Mouse (Mus musculus): ENCODE data around the gene Cux1.

Cux1 gene

DNA sequence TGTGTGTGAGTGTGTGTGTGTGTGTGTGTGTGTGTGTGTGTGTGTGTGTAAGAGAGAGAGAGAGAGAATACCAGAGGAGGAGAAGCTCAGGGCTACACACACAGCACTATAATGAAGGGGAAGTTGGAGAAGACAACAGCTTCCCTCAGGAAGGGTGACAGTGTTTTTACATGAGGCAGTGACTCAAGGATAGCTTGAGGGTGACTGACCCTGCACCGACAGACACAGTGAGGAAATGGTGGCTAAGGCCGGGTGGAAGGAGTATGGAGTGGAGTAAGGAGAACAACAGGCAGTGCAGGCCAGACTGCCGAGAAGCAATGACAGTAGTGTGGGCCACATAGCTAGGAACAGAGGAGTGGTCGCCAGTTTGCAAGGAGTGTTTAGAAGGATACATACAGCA, 137.6 kb downstream of the Cux1 start:
- no peak for DNase-seq (ENCODE audit: low spot score in 2 of 2)

DNA sequence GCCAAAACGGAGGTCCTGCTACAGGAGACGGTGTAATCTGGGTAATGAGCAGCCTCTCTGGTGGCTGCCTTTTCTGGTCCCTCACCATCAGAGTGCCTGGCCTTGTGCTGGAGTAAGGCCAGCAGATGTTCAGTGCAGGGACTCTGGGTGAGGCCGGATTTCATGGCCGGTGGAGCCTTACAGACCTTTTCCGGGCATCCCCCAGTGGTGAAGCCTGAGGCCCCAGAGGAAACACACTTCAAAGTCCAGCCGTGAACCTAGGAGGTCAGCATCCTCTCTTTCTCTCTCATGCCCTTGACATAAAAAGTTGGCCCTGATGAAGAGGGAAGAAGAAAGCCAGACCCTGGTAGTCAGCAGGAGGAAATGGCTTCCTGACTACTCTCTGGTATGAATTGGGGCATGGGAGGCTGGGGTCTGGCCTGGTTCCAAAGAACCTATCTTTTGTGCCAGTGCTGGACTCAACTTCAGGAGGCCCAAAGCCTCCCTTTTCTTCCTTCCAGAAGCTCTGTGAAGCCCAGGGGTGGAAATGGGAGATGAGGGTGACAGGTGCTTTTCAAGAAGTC, 138.7 kb downstream of the Cux1 start:
- no peak for DNase-seq (ENCODE audit: low spot score in 2 of 2)

DNA sequence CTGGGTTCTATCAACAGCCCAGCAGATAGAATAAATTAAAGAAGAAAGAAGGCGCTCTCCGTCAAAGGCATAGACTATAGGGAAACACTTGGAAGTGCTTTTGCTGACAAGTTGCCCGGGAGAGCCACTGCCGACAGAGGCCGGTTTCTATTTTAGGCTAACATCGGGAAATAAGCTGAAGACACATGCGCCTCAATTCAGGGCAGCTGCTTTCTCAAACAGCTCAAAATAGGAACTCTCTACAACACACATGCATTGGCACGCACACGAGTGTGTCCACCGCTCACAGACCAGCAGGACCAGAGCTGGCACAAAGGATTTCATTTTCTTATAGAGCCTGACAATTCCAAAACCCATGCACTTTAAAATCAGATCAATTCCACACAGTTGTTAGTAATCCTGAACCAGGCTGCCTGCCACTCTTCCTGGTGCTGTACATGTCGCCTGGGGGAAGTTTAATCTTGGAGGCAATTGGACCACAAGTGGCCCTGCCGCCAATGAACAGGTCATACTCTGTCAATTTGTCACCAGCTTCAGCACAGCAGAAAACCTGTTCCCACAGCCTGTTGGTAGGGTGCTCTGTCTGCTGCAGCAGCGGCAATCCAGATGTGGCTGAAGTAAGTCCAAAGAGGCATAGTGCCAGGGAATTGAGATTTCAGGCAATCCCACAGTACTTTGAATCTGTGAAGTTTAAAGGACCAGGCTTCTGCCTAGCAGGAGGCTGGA, 139.4 kb downstream of the Cux1 start:
- DNase-seq (ENCODE audit: low spot score in 2 of 2) = no peak

DNA sequence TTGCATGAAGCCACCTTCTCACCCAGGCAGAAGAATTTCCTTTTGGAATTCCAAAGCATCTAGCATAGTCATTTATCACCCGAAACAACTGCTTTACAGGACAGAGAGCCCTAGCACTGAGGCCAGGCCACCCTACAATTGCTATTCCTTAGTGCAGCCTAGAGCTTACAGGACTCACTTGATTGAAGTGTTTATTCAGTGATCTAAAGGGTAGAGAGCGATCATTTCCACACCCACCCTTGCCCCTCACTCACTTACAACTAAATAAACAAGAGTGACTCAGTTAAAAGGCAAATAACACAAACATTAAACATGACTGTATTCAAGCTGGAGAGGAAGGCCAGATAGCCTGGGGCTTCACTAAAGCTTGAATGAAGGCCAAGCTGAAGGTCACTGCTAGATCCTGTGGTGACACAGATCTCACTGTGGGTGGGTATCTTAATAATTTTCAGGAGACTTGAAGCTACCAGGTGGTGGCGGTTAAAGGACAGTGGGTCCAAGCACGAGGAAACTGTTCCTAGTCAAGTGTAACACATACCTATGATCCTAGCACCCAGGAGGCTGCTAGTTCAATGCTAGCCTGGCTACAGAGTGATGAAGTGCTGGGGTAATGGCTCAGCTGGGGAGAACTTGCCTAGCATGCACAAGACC, 140.0 kb downstream of the Cux1 start:
- no peak for DNase-seq (ENCODE audit: low spot score in 2 of 2)

DNA sequence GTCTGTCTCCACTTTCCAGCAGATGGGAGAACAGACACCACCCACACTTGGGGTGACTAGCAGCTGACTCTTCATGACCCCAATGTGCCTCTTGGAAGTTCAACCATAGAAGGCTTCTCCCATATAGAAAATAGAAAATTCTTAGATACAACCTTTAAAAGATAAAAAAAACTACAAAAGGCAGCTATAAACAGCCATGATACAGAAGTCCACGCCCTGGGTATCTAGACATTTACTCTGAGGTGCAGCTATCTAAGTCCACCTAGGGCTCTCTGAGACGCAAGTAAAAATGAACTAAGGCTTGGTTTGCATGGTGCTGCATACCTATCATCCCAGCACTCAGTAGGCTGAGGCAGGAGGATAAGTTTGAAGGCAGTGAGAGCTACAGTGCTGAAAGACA, 144.3 kb downstream of the Cux1 start:
- DNase-seq (ENCODE audit: low spot score in 2 of 2) = no peak

DNA sequence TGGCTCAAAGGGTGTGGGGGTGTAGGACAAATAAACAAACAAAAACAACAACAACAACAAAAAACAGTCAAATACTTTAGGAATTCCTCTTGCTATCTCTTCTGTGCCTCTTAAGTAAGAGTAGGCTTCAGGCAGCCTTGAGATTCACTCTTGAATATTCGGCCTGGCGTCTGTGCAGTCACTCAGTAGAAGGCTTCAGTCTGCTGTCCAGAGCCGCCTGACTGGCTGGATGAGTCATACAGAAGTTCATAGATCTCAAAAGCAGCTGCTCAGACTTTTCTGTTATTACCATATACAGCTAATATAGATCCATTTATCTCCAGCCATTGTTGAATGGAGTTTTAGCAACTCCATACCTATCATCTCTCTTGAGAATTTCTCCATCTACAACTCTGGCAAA, 145.4 kb downstream of the Cux1 start:
- no peak for DNase-seq (ENCODE audit: low spot score in 2 of 2)

DNA sequence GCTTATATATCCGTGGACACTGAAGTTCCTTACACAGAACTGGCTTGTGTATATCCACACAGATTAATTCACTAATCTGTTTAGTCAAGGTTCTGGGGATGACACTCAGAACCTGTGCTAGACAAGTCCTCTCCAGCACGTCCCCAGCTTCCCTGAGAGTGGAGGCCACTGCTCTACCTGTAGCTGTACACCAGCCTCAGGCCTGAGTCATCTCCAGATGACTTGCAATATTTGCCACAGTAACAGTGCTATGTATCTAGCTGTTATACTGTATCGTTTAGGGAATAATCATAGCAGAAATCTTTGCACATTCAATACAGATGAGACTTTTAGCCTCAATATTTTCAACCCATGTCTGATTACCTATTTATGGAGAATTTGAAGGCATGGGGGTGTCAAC, 146.0 kb downstream of the Cux1 start:
- no peak for DNase-seq (ENCODE audit: low spot score in 2 of 2)

DNA sequence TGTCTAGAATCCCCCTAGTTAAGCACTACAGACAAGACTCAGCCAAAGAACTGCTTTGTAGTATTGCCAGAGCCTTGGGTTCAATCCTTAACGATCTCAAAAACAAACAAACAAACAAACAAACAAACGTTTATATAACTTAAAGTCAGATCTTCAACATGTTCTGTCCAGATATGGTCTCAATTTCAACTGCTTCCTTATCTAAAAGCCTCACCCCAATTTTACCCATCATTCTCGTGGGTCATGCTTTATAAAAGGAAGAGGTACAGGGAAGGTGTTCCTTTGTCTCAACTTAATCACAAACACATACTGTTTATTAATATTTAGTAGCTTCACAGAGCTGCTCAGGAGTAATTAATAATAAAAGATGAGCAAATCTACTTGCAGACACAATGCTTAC, 146.9 kb downstream of the Cux1 start:
- no peak for DNase-seq (ENCODE audit: low spot score in 2 of 2)

DNA sequence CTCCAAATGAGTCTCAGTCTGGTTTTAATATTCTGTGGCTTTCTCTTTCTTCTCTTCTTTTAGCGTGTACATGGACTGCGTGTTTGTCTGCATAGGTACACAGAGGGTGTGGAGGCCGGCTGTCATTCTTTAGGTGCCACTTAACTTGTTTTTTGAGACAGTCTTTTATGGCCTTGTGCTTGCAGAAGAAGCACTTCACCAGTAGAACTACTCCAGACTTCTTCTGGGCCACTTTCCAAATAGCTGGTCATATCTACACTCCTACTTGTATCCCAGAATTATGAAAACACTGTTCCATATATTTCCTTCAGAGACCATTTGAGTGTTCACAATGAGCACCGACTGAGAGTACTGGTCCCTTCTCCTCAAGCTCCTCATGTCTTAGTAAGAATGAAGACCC, 149.4 kb downstream of the Cux1 start:
- DNase-seq (ENCODE audit: low spot score in 2 of 2) = no peak

DNA sequence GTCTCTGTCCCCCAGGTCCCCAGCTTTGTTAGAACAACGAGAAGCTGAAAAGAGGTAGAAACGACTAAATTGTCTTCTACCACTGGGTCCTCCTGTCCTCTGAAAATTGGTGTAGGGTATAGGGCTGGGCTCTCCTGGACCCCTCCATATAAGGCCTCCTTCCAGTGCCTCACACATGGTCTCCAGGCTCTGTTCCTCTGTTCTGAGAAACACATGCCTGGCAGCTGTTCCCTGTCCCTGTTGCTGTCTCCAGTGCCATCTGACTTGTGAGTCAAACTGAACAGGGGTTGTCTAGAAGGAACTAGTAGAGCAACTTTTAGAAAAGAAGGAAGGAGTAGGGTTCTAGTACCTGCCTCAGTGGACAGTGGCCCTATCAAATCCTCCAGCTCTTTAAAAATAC, 152.8 kb downstream of the Cux1 start:
- no peak for DNase-seq (ENCODE audit: low spot score in 2 of 2)

DNA sequence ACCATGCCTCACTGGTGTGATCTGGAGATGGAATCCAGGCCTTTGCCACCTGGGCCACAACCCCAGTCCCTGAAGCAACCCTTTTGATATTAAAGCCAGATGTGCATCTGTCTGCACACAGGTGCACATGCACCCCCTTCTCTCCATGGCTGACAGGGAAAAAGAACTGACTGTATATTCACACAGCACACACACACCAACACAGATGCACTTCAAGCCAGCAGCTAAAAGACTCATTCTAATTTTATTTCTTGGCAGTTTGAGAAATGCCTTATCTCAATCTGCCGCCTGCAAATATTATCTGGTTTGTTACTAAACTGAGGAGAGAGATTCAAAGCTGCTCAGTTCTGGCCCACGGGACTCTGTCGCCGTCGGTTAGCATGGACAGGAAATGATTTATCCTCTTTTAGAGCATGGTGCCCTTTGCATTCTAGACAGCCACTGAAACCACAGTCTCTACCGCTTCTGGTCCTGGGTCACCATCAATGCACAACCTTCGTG, 156.6 kb downstream of the Cux1 start:
- no peak for DNase-seq (ENCODE audit: low spot score in 2 of 2)

DNA sequence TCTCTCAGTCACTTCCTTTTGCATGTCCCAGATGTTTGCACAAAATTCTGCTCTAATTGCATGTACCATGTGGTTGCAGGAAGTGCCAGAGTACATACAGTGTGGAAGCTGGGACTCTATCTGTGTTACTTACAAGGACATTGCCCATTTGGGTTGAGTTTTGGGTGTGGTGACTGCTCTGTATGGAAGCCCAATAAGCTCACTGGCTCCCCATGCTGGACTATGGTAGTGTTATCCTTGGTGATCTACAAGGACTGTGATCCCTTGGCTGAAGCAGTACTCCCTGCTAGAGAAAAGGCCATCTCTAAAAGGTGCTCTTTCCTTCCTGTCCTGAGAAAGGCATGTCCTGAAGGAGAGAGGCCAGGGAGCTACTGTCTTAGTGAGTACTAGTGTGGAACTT, 160.9 kb downstream of the Cux1 start:
- DNase-seq (ENCODE audit: low spot score in 2 of 2) = no peak

DNA sequence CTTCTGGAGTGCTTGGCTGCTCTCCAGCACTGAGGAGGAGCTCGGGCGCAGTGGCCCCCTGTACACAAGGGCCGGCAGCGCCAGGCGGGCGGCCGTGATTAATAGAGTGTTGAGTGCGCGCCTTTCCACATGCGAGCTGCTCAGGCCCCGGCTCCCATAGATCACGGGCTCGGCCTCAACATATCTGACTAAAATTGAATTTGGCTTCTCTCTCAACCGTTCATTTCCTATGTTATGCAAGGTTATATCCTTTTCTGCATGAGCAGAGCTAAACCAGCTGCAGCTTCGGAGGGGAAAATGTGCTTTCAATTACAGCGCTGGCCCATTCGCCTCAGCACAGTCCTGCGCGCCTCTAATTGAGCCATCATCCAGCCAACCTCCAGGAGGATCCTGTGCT, 163.7 kb downstream of the Cux1 start:
- DNase-seq (ENCODE audit: low spot score in 2 of 2) = peak in 1 of 2 experiments; percentile 44

DNA sequence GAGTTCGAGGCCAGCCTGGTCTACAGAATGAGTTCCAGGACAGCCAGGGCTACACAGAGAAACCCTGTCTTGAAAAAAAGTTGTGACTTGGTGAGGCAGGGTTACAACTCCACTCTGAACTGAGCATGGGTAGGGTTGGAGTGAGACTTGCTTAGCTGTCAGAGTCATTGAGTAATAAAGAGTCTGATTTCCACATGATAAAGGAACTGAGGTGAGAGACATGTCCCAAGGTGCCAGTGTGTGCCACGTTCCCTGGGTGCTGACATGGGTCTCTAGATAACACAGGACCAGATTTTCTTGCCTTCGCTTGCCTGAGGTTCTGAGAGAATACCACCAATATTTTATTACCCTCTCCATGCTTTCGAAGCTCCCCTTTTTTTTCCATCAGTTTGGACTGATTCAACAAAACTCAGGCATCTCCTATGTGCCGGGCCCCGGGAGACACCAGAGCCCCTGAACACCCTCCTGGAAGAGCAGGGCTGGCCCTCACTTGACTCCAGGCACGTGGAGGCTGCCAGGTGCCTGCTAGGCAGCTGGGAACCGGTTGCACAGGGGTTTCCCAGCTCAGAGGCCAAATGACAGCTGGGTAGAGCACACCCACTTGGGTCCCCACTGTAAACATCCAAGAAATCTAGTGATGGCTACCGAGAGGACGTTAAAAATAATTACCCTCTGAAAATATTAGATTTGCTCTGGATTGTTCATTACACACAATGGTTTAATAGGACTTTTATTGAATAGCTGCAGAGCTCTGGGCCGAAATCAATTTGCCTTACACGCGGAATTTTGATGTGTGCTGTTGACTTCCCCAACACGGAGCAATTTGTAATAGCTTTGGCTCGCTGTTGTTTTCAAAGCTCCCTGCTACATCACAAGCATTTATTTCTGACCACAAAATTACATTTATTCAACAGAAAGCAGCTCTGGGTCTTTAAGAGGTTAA, 164.4 kb downstream of the Cux1 start:
- DNase-seq (ENCODE audit: low spot score in 2 of 2) = no peak

DNA sequence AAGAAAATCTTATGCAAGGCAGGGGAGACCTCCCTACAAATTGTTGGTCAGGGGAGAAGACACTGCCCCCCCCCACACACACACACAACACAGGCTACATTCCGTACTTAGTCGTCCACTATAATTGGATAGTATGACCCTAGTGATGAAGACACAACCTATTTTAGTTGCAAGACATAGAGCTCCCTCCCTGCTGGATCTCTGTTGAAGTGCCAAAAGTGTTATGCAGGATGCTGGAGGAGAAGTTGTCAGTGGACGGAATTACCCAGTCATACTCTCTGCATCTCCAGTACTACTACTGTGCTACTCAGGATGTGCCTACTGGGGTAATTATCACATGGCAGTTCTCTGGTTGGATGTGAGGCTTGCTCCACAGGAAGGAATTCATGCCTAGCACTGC, 168.6 kb downstream of the Cux1 start:
- no peak for DNase-seq (ENCODE audit: low spot score in 2 of 2)

DNA sequence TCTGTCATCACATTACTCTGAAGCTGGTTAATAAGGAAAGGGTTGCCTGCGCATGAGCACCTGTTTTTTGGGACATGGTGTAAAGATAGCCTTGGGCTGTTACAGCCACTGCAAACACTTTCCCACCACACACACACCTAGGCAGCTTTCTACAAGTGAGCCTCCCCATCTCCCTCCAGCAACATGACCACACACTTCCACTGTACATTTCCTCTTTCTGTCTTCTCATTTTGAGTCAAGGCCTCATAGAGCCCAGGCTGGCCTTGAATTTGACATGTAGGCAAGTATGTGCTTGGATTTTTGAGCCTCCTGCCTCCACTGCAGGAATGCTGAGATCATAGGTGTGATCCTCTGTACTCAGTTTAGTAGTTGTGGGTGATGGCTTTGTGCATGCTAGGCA, 170.6 kb downstream of the Cux1 start:
- no peak for DNase-seq (ENCODE audit: low spot score in 2 of 2)

DNA sequence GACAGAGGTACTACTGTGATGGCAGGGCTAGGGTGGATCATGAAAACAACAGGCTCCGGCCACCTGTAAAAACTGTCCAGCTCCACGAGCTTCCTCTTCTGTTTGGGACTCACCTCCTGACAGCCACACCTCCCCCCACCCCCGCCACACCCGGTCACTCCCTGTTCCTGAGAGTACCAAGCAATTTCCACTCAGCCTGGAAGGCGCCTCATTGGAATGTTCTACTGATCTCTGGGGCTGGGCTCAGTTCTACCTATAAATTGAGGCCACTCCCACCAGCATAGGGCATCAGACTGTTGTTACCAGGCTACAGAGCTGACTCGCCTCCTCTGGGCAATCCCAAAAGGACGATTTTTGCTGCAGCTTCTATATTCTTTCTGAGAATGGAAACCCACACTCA, 171.0 kb downstream of the Cux1 start:
- DNase-seq (ENCODE audit: low spot score in 2 of 2) = no peak

DNA sequence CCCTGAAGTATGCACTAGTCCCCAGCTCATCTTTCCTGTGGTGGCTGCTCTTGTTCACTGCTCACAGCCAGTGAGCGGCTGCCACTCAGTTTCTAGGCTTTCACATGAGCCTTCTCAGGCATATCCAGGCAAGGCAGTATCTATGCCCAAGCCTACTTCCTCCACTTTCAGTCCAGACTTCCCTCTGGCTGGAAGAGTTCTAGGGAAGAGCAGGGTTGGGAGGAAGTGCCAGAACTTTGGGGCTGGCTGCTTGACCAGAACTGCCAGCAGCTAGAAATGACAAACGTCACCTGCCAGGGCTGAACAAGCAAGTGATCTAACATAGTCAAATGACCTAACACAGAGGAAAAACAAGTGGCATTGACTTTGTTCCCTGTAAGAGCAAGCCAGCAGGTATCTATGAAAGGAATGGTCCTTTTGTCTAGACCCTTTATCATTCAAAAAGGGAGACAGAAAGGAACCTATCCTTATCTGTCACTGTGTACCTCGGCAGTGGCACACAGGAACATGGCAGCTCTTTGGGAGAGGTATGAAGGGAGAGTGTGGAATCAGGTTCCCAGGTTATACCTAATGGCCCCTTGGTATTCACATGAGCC, 171.6 kb downstream of the Cux1 start:
- no peak for DNase-seq (ENCODE audit: low spot score in 2 of 2)

DNA sequence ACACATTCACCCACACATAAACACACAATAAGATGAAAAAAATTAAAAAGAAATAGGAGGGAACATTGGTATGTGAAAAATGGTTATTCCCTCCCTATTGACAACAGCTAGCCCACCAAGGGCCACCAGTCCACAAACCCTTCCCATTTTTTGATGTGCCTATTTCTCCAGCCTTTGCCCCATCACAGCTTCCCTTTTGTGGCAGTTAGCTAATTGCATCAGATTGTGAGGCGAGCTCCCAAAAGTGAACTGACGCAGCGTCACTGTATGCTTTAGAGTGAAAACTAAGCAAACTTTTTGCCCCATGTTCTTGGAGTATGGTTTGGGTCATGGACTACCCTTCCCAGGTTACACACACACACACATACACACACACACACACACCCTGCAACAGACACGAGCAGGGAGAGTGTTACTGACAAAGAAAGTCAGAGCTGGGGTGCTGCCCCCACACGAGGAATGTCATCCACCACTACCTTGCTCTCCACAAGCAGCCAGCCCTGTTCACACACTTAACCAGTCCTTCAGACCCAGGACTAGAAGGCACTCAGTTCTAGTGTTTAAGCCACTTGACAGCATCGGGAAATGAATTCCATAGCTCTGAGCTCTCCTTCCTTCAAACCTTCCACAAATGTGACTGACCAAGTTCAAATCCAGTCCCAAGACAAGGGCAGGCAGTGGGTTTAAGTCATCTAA, 172.6 kb downstream of the Cux1 start:
- no peak for DNase-seq (ENCODE audit: low spot score in 2 of 2)

DNA sequence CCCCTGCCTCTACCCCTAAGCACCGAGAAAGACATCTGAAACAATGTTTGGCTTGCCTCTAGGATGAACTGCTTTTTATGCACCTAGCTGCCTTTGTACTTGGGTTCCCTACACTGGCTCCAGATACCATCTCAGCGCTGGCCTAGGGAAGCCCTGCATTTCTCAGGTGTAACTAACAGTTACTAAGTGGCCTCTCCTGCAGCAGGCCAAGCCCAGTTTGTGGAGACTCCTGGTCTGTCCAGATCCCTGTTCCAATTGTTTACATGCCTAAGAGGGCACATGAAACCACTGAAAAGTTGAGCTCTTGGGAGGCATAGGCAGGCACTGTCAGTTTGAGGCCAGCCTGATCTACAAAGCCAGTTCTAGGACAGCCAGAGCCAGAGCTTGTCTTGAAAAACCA, 173.7 kb downstream of the Cux1 start:
- DNase-seq (ENCODE audit: low spot score in 2 of 2) = no peak

DNA sequence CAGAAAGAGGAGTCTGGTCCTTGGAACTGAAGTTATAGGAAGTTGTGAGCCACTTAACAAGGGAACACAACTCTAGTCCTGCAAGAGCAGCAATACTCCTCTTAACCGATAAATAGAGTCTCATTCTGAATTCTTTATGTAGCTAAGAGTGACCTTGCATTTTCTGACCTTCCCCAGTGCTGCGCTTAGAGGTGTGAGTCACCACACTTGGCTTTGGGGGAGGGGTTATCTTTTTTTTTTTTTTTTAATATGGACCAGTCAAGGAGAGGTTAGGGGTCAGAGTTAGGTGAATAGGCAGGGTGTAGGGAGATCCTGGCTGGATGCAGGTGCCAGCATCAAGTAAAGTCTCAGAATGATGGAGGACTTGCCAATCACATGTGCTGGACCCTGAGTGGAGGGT, 180.5 kb downstream of the Cux1 start:
- no peak for DNase-seq (ENCODE audit: low spot score in 2 of 2)
